ENCODE assay signal across 15 mouse cellular contexts in the genomic region with DNA sequence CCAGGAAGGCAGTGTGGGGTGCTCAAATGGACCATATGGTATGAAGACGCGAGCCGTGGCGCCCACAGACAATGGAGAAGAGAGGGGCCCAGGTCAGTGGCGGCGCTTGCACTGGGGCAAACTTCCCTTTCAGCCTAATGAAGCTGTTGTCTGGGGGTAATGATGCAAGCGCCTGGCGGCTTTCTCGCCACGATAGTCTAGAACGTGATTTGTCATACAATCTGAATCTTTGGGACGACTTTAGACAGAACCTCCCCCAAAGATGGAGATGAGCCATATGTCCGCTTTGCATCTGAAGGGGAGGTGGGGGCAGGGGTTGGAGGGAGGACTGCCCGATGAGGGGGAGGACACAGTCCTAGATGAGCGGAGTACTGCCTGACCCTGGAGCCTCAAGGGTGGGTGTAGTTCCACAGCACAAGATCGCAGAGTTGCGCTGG. TPM values are rescaled to one million over a fixed set of nuclear protein-coding genes. Genes with fewer than 3 reads are reported as not detected.
DNase-seq lines count a peak whose midpoint lies in the region; ATAC-seq and TF ChIP-seq lines count a peak whose summit lies in the region.
"Had no signal": no experiment of that assay in that cellular context is flagged by ENCODE, and none has a peak within 500 bp of the region (broad histone marks: within the 10 kb centered on the region; RNA-seq: fewer than 3 reads in every experiment).

No protein-coding gene starts in this region.

- whole genome bisulfite sequencing in forebrain, embryonic 13.5 days: under 1% methylated on average over 17 of the region's 17 CpGs
- WGBS in midbrain, embryonic 12.5 days: under 1% methylated on average over 17 of the region's 17 CpGs

- TF ChIP-seq CTCF in E14TG2a.4 (conservative IDR thresholded peaks at IDR 0.05; ENCODE audit: low read length): no peak

- H3K9me3 ChIP-seq in E14TG2a.4 (ENCODE audit: low read length): 0 out of 2 replicates have a peak, but pooled peaks cover under 1% of the 10 kb centered on the region
- H3K9me3 ChIP-seq in forebrain, embryonic 13.5 days (replicated peaks): no peaks in the 10 kb centered on the region
- H3K9me3 ChIP-seq in midbrain, embryonic 12.5 days: no peaks in the 10 kb centered on the region

- peaks cover 53% of the 10 kb centered on the region for H3K4me1 ChIP-seq in E14TG2a.4 (replicated peaks; ENCODE audit: low read depth, low read length)
- peaks cover 46% of the 10 kb centered on the region for H3K4me1 ChIP-seq in forebrain, embryonic 13.5 days
- H3K4me1 ChIP-seq in midbrain, embryonic 12.5 days: peaks cover 49% of the 10 kb centered on the region

- peak; percentile 46; the same call in 1 of the 2 replicates for ATAC-seq in forebrain, embryonic 13.5 days
- peak; percentile 31 for ATAC-seq in midbrain, embryonic 12.5 days (ENCODE audit: low FRiP score, low read depth)
- ATAC-seq: CD4-positive, CD25-positive, alpha-beta regulatory T cell, adult 4 months had no signal

- no peak overlapping the region for H3K9ac ChIP-seq in forebrain, embryonic 13.5 days
- H3K9ac ChIP-seq in midbrain, embryonic 12.5 days (replicated peaks): no peak overlapping the region
- H3K9ac ChIP-seq: liver, embryonic 14.5 days had no signal

- peak overlapping the region; percentile 65 for H3K27ac ChIP-seq in forebrain, embryonic 13.5 days
- H3K27ac ChIP-seq in midbrain, embryonic 12.5 days (replicated peaks): peak overlapping the region; percentile 77
- H3K27ac ChIP-seq: liver, embryonic 14.5 days had no signal

- peak overlapping the region; percentile 75 for H3K4me3 ChIP-seq in E14TG2a.4 (replicated peaks; ENCODE audit: low read length)
- H3K4me3 ChIP-seq in forebrain, embryonic 13.5 days: no peak overlapping the region
- H3K4me3 ChIP-seq in midbrain, embryonic 12.5 days: 0 out of 2 replicates have a peak overlapping the region, but pooled peaks have one; percentile 11

- peak overlapping the region; percentile 25 for H3K4me2 ChIP-seq in forebrain, embryonic 13.5 days
- H3K4me2 ChIP-seq in midbrain, embryonic 12.5 days (replicated peaks): peak overlapping the region; percentile 34

- H3K36me3 ChIP-seq in E14TG2a.4 (ENCODE audit: insufficient read depth, low read length): no peaks in the 10 kb centered on the region
- no peaks in the 10 kb centered on the region for H3K36me3 ChIP-seq in forebrain, embryonic 13.5 days (ENCODE audit: poor library complexity, severe bottlenecking)
- H3K36me3 ChIP-seq in midbrain, embryonic 12.5 days: no peaks in the 10 kb centered on the region

- peaks cover 98% of the 10 kb centered on the region for H3K27me3 ChIP-seq in E14TG2a.4 (ENCODE audit: insufficient read depth, low read length)
- H3K27me3 ChIP-seq in forebrain, embryonic 13.5 days: peaks cover 96% of the 10 kb centered on the region
- peaks cover 93% of the 10 kb centered on the region for H3K27me3 ChIP-seq in midbrain, embryonic 12.5 days

- DNase-seq in ZHBTc4 (ENCODE audit: low read depth, low spot score): peak; percentile 42
- no peak for DNase-seq in layer of hippocampus, adult 8-10 months (ENCODE audit: low spot score in 2 of 2)
- no peak for DNase-seq in spleen, postnatal 10 days (ENCODE audit: low spot score in 2 of 2)
- no peak for DNase-seq in kidney, adult 11 months
- DNase-seq: cerebellum, adult 8-10 months; gastrocnemius, postnatal 14 days; lung, postnatal 4 days had no signal

RNA-seq across cellular contexts. Expression of gene Neurog1, which starts 8.4 kb away (rescaled TPM):
- polyA plus RNA-seq in forebrain, embryonic 13.5 days (2015; fragmentation: Nextera tagmentation; extraction: Ambion mirVana): 13.0 and 13.1 TPM in 2 replicates
- polyA plus RNA-seq in midbrain, embryonic 12.5 days (2016; fragmentation: Nextera tagmentation; extraction: Ambion mirVana): 38.0 and 38.8 TPM in 2 replicates
- total RNA-seq in layer of hippocampus, adult 8-10 months (2022): under 1 TPM in 2 of 4 experiments, not detected in 2; 0.18 to 0.29 TPM
- total RNA-seq: gastrocnemius, postnatal 14 days; neutrophil, adult 5-6 weeks had no signal
- polyA plus RNA-seq: CD4-positive, CD25-positive, alpha-beta regulatory T cell, adult 4 months; heart, embryonic 16.5 days; intestine, embryonic 14.5 days; liver, embryonic 14.5 days had no signal

RNA-seq across cellular contexts. Expression of gene Cxcl14, which starts 36.0 kb away (rescaled TPM):
- polyA plus RNA-seq in forebrain, embryonic 13.5 days (2015; fragmentation: Nextera tagmentation; extraction: Ambion mirVana): 6.6 and 11.3 TPM in 2 replicates
- 27.5 and 37.6 TPM in 2 replicates for polyA plus RNA-seq in midbrain, embryonic 12.5 days (2016; fragmentation: Nextera tagmentation; extraction: Ambion mirVana)
- 100 to 1,000 TPM; 120 to 148 (median 129) TPM for total RNA-seq in layer of hippocampus, adult 8-10 months (2022)
- total RNA-seq: neutrophil, adult 5-6 weeks had no signal
- polyA plus RNA-seq: CD4-positive, CD25-positive, alpha-beta regulatory T cell, adult 4 months had no signal
